Mouse (Mus musculus): ENCODE results near the gene Dstn.

The Dstn gene

GRCm38 (mm10) chr2:143914760-143915599 lies at the start of gene Dstn:
Dstn (plus strand) TSS chr2:143915320.
- peak; percentile 95 for DNase-seq (ENCODE audit: low spot score in 2 of 2)

DNA sequence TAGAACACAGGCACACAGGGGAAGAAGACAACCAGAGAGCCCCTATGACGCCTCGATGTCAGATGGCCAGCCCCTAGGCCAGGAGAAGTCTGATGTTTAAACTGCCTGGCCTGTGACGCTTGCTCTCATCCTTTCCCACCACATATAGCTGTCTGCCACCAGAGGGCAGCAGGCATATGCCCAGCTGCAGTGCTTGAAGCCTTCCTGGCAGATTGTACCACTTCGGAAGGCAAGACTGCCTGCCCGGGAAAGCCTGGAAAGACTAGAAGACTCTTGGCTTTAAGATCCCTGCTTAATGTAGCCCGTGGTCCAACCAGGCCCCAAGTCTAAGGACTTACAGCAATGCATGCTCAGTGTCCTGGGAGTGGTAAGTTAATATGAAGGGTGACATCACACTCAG lies 47.8 kb upstream of the Dstn start:
- DNase-seq (ENCODE audit: low spot score in 2 of 2): peak; percentile 36 to 55

GRCm38 (mm10) chr2:143870936-143871688 lies 44.0 kb upstream of the Dstn start:
- DNase-seq (ENCODE audit: low spot score in 2 of 2): no peak

- DNase-seq (ENCODE audit: low spot score in 2 of 2): no peak
Measured at GRCm38 (mm10) chr2:143876026-143876425, 39.1 kb upstream of the Dstn start.

DNA sequence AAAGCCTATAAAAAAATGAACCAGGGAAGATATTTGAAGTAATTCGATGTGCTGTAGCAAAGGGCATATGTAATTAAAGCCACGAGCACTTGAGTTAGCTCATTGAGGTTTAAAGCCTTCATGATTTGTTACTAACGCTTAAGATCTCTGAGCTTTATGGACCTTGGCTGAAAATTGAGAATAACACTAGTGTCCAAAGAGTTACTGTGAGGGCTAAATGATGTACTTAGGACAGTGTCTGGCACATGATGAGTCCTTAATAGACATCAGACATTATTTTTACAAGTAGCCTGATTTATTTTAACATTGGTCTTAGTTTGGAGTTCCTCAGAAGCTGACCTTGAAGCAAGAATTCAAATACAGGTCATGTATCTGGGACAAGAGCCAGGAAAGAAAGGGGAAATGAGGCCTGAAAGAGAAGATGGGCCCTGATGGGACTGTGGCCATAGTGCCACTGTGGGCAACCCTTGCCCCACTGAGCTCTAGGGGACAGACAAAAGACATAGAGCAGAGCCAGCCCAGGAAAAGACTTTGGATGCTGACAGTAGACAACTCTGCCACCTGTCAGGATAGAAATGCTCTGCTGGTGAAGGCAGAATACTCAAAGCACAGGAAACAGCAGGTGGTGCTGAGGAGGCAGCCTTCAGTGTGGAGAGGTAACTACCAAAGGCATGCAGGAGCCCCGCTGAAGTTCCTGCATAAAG lies 38.0 kb upstream of the Dstn start:
- DNase-seq (ENCODE audit: low spot score in 2 of 2): no peak

- DNase-seq (ENCODE audit: low spot score in 2 of 2): no peak
Measured at GRCm38 (mm10) chr2:143879311-143879710, 35.8 kb upstream of the Dstn start.

GRCm38 (mm10) chr2:143882002-143882401 lies 33.1 kb upstream of the Dstn start:
- no peak for DNase-seq (ENCODE audit: low spot score in 2 of 2)

DNA sequence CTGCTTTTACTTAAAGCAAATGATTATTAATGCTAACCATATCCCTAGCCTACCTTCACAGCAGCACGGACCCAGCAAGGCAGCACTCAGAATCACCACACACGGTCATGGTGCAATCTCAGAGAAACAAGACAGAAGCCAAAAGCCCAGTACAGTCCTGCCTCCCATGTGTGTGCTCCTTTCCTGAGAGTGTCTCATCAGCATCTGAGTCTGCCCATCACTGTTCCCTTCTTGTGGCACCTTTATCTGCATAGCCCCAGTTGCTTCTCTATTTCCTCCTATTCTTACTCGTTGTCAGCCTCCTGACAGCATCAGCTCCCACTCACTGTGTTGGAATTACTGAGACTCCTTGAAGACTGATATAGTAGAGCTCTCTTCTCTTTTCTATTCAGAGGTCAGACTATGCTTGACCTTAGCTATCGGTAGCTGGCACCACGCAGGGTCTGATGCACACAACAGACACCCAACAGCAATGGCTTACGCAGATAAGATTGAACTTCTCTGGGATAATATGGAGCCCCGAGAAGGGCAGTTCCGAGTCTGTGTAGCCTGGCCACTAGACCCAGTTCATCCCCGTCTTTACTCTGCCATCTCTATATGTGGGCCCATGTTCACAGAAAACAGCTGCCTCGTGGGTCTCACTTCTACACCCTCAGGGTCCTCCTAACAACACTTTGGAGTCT lies 32.4 kb upstream of the Dstn start:
- no peak for DNase-seq (ENCODE audit: low spot score in 2 of 2)

DNA sequence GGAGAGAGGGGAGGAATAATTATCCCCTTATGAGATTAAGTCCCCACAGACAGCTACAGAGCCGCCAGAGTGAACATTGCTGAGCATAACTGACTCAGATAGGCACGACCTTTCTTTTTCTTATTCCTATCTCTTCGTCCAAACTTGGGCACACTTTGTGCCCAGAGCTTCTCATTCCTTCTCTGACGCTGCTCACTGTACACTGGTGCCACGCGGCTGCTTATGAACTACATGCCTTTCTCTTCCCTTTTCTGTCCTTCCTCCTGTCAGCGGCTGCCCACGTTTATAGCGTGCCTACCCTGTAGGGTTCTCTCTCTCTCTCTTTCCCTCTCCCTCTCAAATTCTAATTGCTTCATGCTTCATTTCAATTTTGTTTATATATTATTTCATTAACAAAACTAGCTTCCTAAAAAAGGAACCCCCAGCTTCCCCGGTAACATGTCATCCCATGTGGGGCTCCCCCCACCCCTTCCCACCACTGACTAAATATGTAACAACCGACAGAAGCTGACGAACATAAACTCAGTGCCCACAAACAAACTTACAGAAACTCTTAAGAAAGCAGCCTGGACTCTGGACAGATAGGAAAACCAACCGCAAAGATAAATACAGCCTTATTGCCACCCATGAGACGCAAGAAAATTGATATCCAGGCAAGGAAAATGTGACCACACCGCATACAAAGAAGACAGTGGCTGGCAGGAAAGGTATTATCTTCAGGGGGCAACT lies 25.8 kb upstream of the Dstn start:
- no peak for DNase-seq (ENCODE audit: low spot score in 2 of 2)

DNA sequence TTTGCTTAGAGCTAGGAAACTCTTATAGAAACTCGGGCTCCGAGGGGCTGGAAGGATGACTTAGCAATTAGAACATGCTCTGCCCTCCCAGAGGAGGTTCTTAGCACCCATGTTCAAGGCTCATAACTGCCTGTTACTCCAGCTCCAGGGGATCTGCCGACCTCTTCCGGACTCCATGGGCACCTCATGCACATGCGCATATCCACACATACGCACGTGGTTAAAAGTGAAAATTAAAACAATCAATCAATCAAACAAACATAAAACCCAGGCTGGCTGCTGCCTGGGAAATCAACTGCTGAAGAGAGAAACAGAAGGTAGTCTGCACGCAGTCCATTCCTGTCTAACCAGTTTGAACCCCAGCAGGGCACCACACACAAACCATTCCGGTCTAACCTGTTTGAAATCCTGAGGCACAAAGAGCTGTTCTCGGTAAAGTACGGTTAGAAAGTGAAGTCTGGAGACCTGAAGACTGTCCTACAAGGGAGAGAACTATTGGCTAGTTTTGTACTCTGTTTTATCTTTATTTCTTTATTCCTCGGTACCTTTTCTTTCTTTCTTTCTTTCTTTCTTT lies 25.2 kb upstream of the Dstn start:
- no peak for DNase-seq (ENCODE audit: low spot score in 2 of 2)

DNA sequence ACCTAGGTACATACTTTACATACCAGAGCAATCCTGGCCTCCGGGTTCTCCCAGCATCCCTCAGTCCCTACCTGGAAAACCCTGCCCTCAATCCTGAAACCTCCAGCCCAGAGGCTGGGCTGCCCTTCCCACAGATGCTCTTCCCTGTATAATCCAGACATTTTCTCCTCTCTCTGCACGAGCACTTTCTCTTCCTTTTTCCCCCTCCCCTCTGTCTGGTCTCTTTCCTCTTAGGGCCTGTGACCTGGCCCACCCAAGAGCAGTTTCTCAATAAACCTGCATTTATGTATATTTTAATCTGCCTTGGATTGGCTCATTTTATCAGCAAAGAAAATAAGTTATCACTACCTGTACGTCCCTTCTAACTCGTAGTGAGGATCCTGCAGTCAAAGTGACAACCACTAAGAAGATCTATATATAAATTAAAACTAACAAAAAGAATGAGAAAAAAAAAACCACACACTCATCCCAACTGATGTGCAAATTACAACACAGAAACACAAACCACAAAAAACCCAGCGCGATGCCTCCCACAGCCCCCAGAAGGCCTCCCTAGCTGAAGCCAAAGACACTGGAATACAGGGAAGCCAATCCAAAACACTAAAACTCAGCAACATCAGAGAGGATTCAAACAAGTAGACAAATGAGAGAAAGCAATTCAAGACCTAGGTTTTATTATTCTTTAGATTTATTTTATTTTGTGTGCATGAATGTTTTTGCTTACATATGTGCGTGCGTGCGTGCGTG lies 23.6 kb upstream of the Dstn start:
- no peak for DNase-seq (ENCODE audit: low spot score in 2 of 2)

- DNase-seq (ENCODE audit: low spot score in 2 of 2): no peak
Measured at GRCm38 (mm10) chr2:143899470-143900220, 15.5 kb upstream of the Dstn start.

- no peak for DNase-seq (ENCODE audit: low spot score in 2 of 2)
Measured at GRCm38 (mm10) chr2:143900821-143901351, 14.2 kb upstream of the Dstn start.

- DNase-seq (ENCODE audit: low spot score in 2 of 2): no peak
Measured at GRCm38 (mm10) chr2:143903376-143904045, 11.6 kb upstream of the Dstn start.

- no peak for DNase-seq (ENCODE audit: low spot score in 2 of 2)
Measured at GRCm38 (mm10) chr2:143904896-143905295, 10.2 kb upstream of the Dstn start.

GRCm38 (mm10) chr2:143909230-143909629 lies 5.9 kb upstream of the Dstn start:
- DNase-seq (ENCODE audit: low spot score in 2 of 2): peak in 1 of 2 experiments; percentile 26

- DNase-seq (ENCODE audit: low spot score in 2 of 2): no peak
Measured at GRCm38 (mm10) chr2:143912199-143912598, 2.9 kb upstream of the Dstn start.

DNA sequence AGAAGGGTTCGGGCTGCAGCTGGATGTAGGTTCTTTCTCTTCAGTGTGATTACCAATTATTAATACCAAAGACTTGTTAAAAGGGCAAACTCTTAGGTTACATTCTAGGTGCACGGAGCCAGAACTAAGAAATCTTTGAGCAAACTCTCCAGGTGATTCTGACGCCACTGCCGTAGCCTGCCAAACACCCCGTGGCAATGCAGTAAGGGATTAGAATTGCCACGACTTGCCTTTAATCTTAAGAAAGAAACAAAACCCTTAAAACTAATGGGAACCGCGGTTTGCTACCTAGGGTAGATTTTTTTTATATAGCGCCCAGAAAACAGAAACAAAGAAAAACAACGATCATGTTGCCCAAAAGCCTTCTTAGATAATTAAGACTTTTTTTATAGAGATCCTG lies 899 bp upstream of the Dstn start:
- no peak for DNase-seq (ENCODE audit: low spot score in 2 of 2)
